Mouse (Mus musculus) brain, embryonic 14.5 days (tissue): ENCODE results near the gene Nudt5. TPM values are rescaled to one million over a fixed set of nuclear protein-coding genes. Genes with fewer than 3 reads are reported as not detected.

Source experiments
- DNase-seq: peaks from one replicate; pipeline ENCODE4 v3.0.0-alpha.2; 2011; ENCODE audit warnings: low read depth
- CTCF ChIP-seq: fragments of 200-500 bp; IDR thresholded peaks from 2 replicates; pipeline ENCODE4 v1.5.1; 2012; ENCODE audit warnings: inconsistent platforms, mild to moderate bottlenecking, moderate library complexity, borderline replicate concordance; ENCODE audit not compliant: insufficient read depth, insufficient read length; ENCODE audit errors: extremely low read depth
- POLR2A ChIP-seq: fragments of 200-500 bp; IDR thresholded peaks from 2 replicates; pipeline ENCODE4 v1.6.1; 2012; ENCODE audit warnings: mild to moderate bottlenecking, inconsistent platforms, borderline replicate concordance; ENCODE audit not compliant: poor library complexity, insufficient read depth, insufficient read length, severe bottlenecking; ENCODE audit errors: extremely low read depth
- polyA plus RNA-seq: library from polyadenylated mRNA; depleted of rRNA; stranded (reverse); fragments of >200 nt; gene quantifications from 2 replicates; pipeline ENCODE4 v1.2.3, GENCODE M21; 2012

Gene Nudt5
- polyA plus RNA-seq, 1 experiment = 16.6 TPM

GRCm38 (mm10) chr2:5824685-5825084 is 20.1 kb upstream of the Nudt5 start:
- TF ChIP-seq POLR2A (no peak), CTCF (no peak)
- DNase-seq = no peak

DNA sequence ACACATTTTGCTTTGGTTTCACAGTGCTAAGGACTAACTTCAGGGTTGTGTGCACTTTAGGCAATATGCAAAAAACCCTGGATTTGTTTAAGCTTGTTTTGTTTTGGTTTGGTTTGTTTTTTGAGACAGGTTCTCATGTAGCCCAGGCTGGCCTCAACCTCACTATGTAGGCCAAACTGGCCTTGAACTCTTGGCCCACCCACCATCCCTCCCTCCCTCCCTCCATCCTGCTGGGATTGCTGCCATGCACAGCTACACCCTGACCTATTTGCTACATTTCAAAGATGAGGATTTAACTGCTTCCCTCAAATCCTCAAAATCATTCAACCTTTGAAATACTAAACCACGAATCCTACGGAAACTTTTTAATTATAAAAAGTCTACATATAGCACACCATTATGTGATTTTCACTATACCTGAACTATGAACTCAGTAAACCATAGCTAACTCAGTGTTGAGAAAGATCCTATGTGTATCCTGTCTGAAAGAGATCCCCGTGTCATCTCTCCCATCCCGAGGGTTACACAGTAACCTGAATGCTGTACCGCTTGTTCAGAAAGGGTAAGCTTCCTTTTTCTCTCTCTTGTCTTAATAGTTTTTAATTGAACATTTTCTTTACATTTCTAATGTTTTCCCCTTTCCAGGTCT is 19.4 kb upstream of the Nudt5 start:
- TF ChIP-seq CTCF = no peak
- no peak for TF ChIP-seq POLR2A
- no peak for DNase-seq

- TF ChIP-seq POLR2A (no peak), CTCF (no peak)
- no peak for DNase-seq
Measured at GRCm38 (mm10) chr2:5840815-5841214, 4.0 kb upstream of the Nudt5 start.

GRCm38 (mm10) chr2:5844181-5844872 is 492 bp upstream of the Nudt5 start:
- DNase-seq = no peak
- TF ChIP-seq POLR2A (no peak), CTCF (no peak)

DNA sequence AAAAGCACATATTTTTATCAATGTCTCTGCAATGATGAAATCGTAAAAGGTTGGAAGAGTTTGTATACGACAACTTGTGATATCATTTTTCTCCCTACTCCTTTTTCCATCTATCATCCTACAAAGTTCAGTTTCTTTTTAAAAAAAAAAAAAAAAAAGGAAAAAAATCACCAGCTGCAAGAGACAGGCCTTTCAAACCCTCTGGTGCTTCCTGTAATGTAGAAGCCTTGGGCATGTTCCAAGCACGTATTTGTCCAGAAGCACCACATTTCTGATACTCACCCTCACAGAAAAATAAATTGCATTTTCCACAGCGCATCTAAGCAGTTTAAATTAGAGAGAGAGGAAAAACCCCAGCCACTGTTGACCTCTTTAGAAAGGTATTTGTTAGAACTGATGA is 1.0 kb downstream of the Nudt5 start:
- TF ChIP-seq POLR2A (no peak), CTCF (no peak)

DNA sequence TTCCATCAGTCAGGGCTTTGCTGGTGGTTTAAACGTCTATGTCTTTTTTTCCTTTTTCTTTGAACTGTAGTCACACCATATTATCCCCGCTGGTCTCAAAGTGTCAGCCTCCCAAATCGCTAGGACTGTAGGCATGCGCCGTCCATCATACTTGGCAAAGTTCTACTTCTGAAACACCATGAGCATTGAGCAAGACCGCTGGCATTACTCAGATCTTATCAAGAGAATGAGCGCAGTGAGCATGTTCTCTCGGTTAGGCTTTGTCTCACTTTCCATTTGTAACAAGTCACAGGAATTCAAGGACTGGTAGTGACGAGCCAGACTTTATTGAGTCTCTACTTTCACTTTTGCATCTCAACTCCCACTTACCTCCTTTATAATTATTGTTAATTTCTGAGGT is 6.3 kb downstream of the Nudt5 start:
- TF ChIP-seq POLR2A = no peak
- no peak for TF ChIP-seq CTCF
- no peak for DNase-seq

More for the DNA sequence above, 1.0 kb downstream of the Nudt5 start:
- peak; percentile 14 for DNase-seq

DNA sequence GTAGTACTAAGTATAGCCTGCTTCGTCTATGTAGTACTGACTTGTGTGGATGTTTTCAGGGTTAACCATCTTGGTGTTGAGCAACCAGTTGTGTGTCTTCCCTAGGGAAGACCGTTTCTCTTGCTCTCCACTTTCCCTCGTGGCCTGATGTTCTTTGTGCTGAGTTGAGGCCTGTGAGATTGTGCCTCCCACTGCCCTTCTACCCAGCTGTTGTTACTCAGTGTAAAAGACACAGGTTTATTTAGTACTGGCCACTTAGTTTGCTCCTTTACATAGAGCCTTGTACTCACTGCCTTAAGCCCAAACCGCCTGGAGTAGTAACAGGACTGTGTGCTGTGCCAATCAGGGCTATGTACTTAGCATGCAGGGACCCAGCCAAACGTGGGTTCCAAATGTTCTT is 7.0 kb downstream of the Nudt5 start:
- TF ChIP-seq CTCF (no peak), POLR2A (no peak)
- DNase-seq = no peak

GRCm38 (mm10) chr2:5862834-5863233 is 18.0 kb downstream of the Nudt5 start, which contains the start of gene Gm13199:
Gene Gm13199 (minus strand): TSS chr2:5862934.
- TF ChIP-seq POLR2A = no peak
- TF ChIP-seq CTCF = no peak
- DNase-seq = no peak

GRCm38 (mm10) chr2:5867681-5868080 is 22.9 kb downstream of the Nudt5 start:
- no peak for TF ChIP-seq POLR2A
- TF ChIP-seq CTCF = no peak
- no peak for DNase-seq

GRCm38 (mm10) chr2:5869746-5870145 is 24.9 kb downstream of the Nudt5 start:
- DNase-seq = no peak

GRCm38 (mm10) chr2:5877446-5877845 is 32.6 kb downstream of the Nudt5 start:
- no peak for DNase-seq
- TF ChIP-seq POLR2A (no peak), CTCF (no peak)

More at GRCm38 (mm10) chr2:5869746-5870145, 24.9 kb downstream of the Nudt5 start:
- TF ChIP-seq CTCF = no peak

DNA sequence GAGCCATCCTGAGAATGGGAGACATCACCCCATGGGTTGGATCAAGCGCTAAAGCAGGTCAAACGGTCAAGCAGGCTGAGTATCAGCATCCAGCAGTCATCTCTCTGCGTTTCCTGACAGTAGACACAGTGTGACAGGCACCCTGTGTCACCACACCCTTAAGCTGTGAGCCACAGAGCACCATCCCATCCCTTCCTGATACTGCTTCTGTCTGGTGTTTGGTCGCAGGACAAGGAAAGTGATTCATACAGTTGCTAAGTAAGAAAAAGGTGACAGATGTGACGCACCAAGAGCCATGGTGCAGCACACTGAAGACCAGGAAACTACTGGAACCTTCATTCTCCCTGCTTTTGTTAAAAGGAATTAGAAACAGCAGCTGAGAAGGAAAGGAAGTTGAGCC is 44.0 kb downstream of the Nudt5 start:
- TF ChIP-seq CTCF = no peak
- TF ChIP-seq POLR2A = no peak
- DNase-seq = no peak
